Mouse (Mus musculus) left cerebral cortex, postnatal 4 days (tissue): ENCODE measurements at regions not wholly inside any gene's neighbourhood (a gene's known extent, or its start where the extent isn't known, plus 50 kb on each side); places are given as distances from the start of the nearest gene placed in this dataset.
"Not testable (repeated sequence)": the region's sequence is repeated elsewhere in the genome, so short reads cannot be mapped to it uniquely, and the experiment has no call there.

Experiments
- DNase-seq: peaks from one replicate; pipeline ENCODE4 v3.0.0-alpha.2; 2022
- intact Hi-C: fragments of 180-260 bp; cut with DNase I; formaldehyde crosslinking; loops from one replicate; pipeline ENCODE4 v1.15.1; 2025

GRCm38 (mm10) chr15:32749971-32750370, 505.4 kb downstream of the Sema5a start:
- no peak for DNase-seq
- intact Hi-C loops = no loop called here

DNA sequence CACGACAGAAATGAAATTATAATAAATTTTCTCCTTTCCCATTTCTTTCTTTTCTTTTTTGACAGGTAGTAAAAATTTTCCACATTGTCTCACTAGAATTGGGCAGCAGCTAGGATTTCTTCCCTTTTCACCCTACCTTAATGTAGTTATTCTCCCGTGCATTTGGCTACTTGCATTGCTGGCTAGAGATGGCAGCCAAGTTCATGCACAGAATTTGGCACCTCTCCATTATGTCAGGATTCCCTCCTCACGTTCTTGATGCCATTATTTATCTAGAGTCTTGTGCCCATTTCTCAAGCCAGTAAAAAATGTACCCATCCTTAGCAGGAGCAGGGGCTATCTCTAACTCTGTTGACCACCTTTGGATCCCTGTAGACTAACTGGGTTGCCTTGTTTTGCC, 507.4 kb downstream of the Sema5a start:
- intact Hi-C loops = no loop called here
- DNase-seq = no peak

- no peak for DNase-seq
- intact Hi-C loops = no loop called here
These were observed 515.5 kb downstream of the Sema5a start for GRCm38 (mm10) chr15:32760141-32760540.

- no peak for DNase-seq
- intact Hi-C loops = loop anchor here (5.0 kb wide), 1 partner anchor 1149 kb away; no protein-coding TSS in a partner anchor
These were observed 521.5 kb downstream of the Sema5a start for GRCm38 (mm10) chr15:32766011-32766701.

DNA sequence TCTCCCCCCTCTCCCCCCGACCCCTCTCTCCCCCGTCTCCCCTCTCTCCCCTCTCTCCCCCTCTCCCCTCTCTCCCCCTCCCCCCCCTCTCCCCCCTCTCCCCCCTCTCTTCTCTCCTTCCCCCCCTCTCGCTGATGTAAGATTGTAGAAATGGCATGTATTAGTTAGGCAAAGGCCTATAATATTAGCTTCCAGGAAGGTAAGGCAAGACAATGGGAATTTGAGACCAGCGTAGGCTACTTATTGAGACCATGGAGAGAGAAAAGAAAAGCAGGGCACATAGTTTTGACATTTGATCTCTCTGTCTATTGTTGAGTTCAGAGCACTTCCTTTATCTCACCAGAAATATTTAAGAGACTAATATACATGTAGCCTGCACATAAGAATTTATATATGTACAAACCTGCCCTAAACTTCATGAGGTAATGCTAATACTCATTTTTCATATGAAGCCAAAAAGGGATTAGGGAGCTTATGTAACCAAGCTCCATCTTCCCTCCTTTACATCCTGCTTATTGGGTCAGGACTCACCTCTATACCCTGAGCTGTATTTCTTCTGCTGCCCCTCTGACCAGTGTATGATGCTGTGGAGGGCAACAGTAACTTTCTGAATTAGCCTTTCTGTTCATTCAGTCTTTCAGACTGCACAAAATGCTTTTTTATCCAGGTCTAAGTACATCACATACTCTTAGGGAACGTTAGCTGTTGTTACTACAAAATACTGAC, 522.3 kb downstream of the Sema5a start:
- intact Hi-C loops = loop anchor here (5.0 kb wide), 1 partner anchor 1150 kb away; no protein-coding TSS in a partner anchor
- DNase-seq = no peak

- DNase-seq, intact Hi-C loops: not testable (repeated sequence)
These were observed 533.6 kb downstream of the Sema5a start for GRCm38 (mm10) chr15:32778226-32778598.

GRCm38 (mm10) chr15:32778599-32779273, 534.1 kb downstream of the Sema5a start:
- DNase-seq = peak; percentile 76
- intact Hi-C loops = not testable (repeated sequence)

DNA sequence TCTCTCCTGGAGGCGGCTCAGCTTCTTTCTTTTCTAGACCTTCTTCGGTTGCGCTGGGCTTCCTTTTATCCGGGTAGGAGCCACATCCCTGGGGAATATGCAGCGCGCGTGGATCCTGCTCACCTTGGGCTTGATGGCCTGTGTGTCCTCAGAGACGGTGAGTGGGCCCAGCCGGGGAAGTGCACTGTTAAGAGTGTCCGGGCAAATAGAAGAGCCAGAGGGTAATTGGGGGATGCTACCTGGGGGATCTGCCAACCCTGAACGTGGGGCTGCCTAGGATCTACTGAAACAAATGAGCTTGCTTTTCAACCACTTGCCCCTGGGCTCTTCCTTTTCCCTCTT, 534.6 kb downstream of the Sema5a start:
- DNase-seq, intact Hi-C loops: not testable (repeated sequence)

- intact Hi-C loops, DNase-seq: not testable (repeated sequence)
These were observed 537.0 kb downstream of the Sema5a start for GRCm38 (mm10) chr15:32781609-32782008.

GRCm38 (mm10) chr15:32799222-32799621, 554.6 kb downstream of the Sema5a start:
- no peak for DNase-seq
- intact Hi-C loops = no loop called here

DNA sequence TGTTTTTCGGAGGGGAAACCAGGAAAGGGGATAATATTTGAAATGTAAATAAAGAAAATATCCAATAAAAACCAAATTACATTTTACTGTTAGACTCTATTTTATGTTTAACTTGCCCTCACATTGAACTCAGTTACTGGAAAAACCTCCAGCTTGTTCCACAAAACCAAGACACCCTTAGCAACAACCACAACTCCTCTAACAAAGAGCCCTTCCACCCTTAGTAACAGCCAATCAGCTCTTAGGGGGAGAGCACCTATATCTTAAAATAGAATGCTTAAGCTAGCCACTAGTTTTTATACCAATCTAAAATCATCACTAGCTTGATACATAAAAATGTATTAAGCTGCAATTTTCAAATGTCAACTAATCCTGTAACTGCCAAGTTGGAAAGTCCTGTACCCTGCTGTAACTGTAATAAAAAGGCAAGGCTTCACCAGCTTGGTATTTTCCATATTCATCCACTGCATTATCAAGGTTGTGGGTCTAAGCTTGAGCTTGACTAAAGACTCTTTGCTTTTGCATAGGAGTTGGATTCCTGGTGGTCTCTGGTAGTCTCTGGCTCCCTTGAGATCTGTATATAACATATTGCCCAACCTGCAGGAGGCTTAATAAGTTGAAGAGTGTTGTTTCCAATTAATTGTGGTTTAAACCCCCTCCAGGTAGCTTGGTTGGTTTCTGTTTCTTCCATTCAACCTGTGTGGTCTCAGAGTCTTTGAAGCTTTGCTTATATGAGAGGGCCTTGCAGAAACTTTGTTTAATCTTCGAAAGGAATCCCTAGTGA, 566.4 kb downstream of the Sema5a start:
- DNase-seq = no peak
- intact Hi-C loops = no loop called here

DNA sequence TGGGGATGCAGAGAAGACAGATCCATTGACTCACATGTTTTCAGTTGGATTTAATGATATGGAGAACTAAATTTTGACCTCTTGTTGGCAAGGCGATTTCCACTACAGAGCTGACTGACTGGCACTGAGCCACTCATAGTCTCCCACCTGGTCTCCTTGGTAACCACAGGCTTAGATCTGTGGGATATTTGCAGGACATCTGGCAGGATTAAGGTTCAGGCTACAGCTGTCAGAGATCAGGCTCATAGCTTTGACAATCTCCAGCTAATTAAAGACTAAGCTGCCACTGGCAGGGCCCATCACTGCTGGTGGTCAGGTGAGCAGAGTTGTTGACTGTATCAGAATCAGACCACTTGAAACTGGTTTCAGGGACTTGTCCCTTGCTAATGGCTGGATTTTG, 595.4 kb downstream of the Sema5a start:
- DNase-seq = peak; percentile 5
- intact Hi-C loops = no loop called here
